Mouse (Mus musculus) ES-E14 (cell line): ENCODE measurements around the gene Kctd21. TPM values are rescaled to one million over a fixed set of nuclear protein-coding genes. Genes with fewer than 3 reads are reported as not detected.

ENCODE experiments used
- DNase-seq: peaks from one replicate; pipeline ENCODE4 v3.0.0-alpha.2; 2013; ENCODE audit warnings: low read depth, low spot score
- H3K27ac ChIP-seq: 2 replicates; pipeline ENCODE4 v1.5.1; 2012; ENCODE audit warnings: low read depth, mild to moderate bottlenecking, low read length, moderate library complexity, mixed read lengths; ENCODE audit not compliant: poor library complexity, insufficient read depth, severe bottlenecking
- H3K36me3 ChIP-seq: 2 replicates; pipeline ENCODE4 v1.6.1; 2012; ENCODE audit warnings: mild to moderate bottlenecking, low read length, moderate library complexity, mixed read lengths; ENCODE audit not compliant: control insufficient read depth, poor library complexity, insufficient read depth, severe bottlenecking
- H3K4me1 ChIP-seq, 2 experiments: fragments of 150-350 bp in 1 of 2; sonication (generic) in 1 of 2; 2 replicates each; pipeline ENCODE4 v1.6.1; 2012; ENCODE audit warnings: low read length in 2 of 2, mild to moderate bottlenecking in 1 of 2, mixed read lengths in 1 of 2; ENCODE audit not compliant: control insufficient read depth in 2 of 2, insufficient read depth in 2 of 2, poor library complexity in 1 of 2
- H3K4me3 ChIP-seq, 2 experiments: fragments of 150-350 bp in 1 of 2; sonication (generic) in 1 of 2; 2 replicates each; pipeline ENCODE4 v1.5.1; 2012; ENCODE audit warnings: low read length in 2 of 2, low read depth in 1 of 2, mild to moderate bottlenecking in 1 of 2, mixed read lengths in 1 of 2; ENCODE audit not compliant: insufficient read depth in 1 of 2, poor library complexity in 1 of 2, severe bottlenecking in 1 of 2
- H3K9ac ChIP-seq: 2 replicates; pipeline ENCODE4 v1.6.1; 2012; ENCODE audit warnings: low read depth, mild to moderate bottlenecking, low read length, mixed read lengths; ENCODE audit not compliant: poor library complexity, insufficient read depth, severe bottlenecking
- H3K9me3 ChIP-seq: fragments of 150-350 bp; sonication (generic); 2 replicates; pipeline ENCODE4 v1.6.1; 2012; ENCODE audit warnings: low read depth, mild to moderate bottlenecking, low read length; ENCODE audit not compliant: control insufficient read depth, insufficient read depth
- CHD2 ChIP-seq: IDR thresholded peaks from 2 replicates; pipeline ENCODE4 v1.6.1; 2014; ENCODE audit warnings: mild to moderate bottlenecking, low read depth, low read length, inconsistent platforms
- HCFC1 ChIP-seq: IDR thresholded peaks from 2 replicates; pipeline ENCODE4 v1.6.1; 2012; ENCODE audit warnings: low read length, inconsistent platforms, borderline replicate concordance; ENCODE audit not compliant: insufficient read depth
- MAFK ChIP-seq: IDR thresholded peaks from 2 replicates; pipeline ENCODE4 v1.6.1; 2014; ENCODE audit warnings: mild to moderate bottlenecking, low read depth, low read length, inconsistent platforms; ENCODE audit not compliant: insufficient read depth
- ZC3H11A ChIP-seq: IDR thresholded peaks from 2 replicates; pipeline ENCODE4 v1.6.1; 2012; ENCODE audit warnings: low read depth, mild to moderate bottlenecking, inconsistent platforms, low read length, borderline replicate concordance
- ZNF384 ChIP-seq: IDR thresholded peaks from 2 replicates; pipeline ENCODE4 v1.6.1; 2012; ENCODE audit warnings: low read depth, low read length, inconsistent platforms
- in situ Hi-C, 2 experiments: fragments of 600-800 bp; cut with MboI; formaldehyde crosslinking; loops; one replicate each; pipeline ENCODE4 v1.15.1; 2025; ENCODE audit warnings: low sequenced_read_pairs in 2 of 2, inconsistent platforms in 1 of 2; ENCODE audit not compliant: unreplicated experiment in 2 of 2
- total RNA-seq: library from RNA; depleted of rRNA; stranded (reverse); fragments of 300-350 nt; gene quantifications from 2 replicates; pipeline ENCODE4 v1.2.3, GENCODE M21; 2012; rRNA removed

The Kctd21 gene
- total RNA-seq = 1.2 and 1.4 TPM in 2 replicates

- H3K9me3 ChIP-seq = no peaks in the 10 kb centered on the region
- TF ChIP-seq CHD2 (no peak), ZNF384 (no peak), ZC3H11A (no peak), MAFK (no peak), HCFC1 (peak; percentile 96)
- peak within 1 kb of the TSS; percentile 73 for H3K9ac ChIP-seq
- in situ Hi-C loops = no loop called here
- peak; percentile 90 for DNase-seq
- peak within 1 kb of the TSS; percentile 89 to 95 for H3K4me3 ChIP-seq
- H3K27ac ChIP-seq = peak within 1 kb of the TSS; percentile 14; the same call in 1 of the 2 replicates
- H3K36me3 ChIP-seq = no peaks in the 10 kb centered on the region
- peaks cover 0 to 16% of the 10 kb centered on the region in 2 experiments; a peak in 1 of 4 replicates for H3K4me1 ChIP-seq
These were observed at the start of gene Kctd21, which contains the start of gene Usp35 for GRCm38 (mm10) chr7:97331726-97332666. Gene Kctd21 (plus strand): TSS chr7:97332327. Gene Usp35 (minus strand): TSS chr7:97332020.

- Histone ChIP-seq H3K36me3 (no peaks in the 10 kb centered on the region), H3K4me3 (no peak overlapping the region), H3K4me1 (no peaks in the 10 kb centered on the region), H3K9ac (no peak overlapping the region), H3K9me3 (no peaks in the 10 kb centered on the region), H3K27ac (no peak overlapping the region)
- no peak for DNase-seq
- in situ Hi-C loops = no loop called here
- TF ChIP-seq HCFC1 (no peak), ZNF384 (no peak), CHD2 (no peak), MAFK (no peak), ZC3H11A (no peak)
These were observed 35.1 kb upstream of the Kctd21 start for GRCm38 (mm10) chr7:97296986-97297385.

GRCm38 (mm10) chr7:97297466-97297865 is 34.7 kb upstream of the Kctd21 start:
- Histone ChIP-seq H3K9me3 (no peaks in the 10 kb centered on the region), H3K9ac (no peak overlapping the region), H3K36me3 (no peaks in the 10 kb centered on the region), H3K27ac (no peak overlapping the region), H3K4me3 (no peak overlapping the region), H3K4me1 (no peaks in the 10 kb centered on the region)
- in situ Hi-C loops = no loop called here
- peak; percentile 46 for DNase-seq
- TF ChIP-seq ZNF384 (no peak), CHD2 (no peak), HCFC1 (no peak), ZC3H11A (peak; percentile 73), MAFK (no peak)

GRCm38 (mm10) chr7:97298279-97298678 is 33.8 kb upstream of the Kctd21 start:
- Histone ChIP-seq H3K9me3 (no peaks in the 10 kb centered on the region), H3K4me1 (no peaks in the 10 kb centered on the region), H3K36me3 (no peaks in the 10 kb centered on the region), H3K4me3 (no peak overlapping the region), H3K27ac (no peak overlapping the region), H3K9ac (no peak overlapping the region)
- in situ Hi-C loops = no loop called here
- TF ChIP-seq ZC3H11A = no peak
- no peak for TF ChIP-seq CHD2
- TF ChIP-seq HCFC1 = no peak
- no peak for TF ChIP-seq MAFK
- TF ChIP-seq ZNF384 = no peak
- DNase-seq = no peak
